Mouse (Mus musculus) midbrain, embryonic 16.5 days (tissue): Measurements from ENCODE around the gene Ttc8. TPM values are rescaled to one million over a fixed set of nuclear protein-coding genes. Genes with fewer than 3 reads are reported as not detected.

Source experiments
- ATAC-seq: fragments of 200-750 bp; cut with Nextera tagmentation; 2 replicates; pipeline ENCODE4 v1.8.0; 2017; ENCODE audit warnings: moderate TSS enrichment
- H3K27ac ChIP-seq: fragments of 300-500 bp; sonication (generic); 2 replicates; pipeline ENCODE4 v1.5.1; 2014; ENCODE audit warnings: mild to moderate bottlenecking, low read length, mixed read lengths
- H3K27me3 ChIP-seq: fragments of 300-500 bp; sonication (generic); 2 replicates; pipeline ENCODE4 v1.6.1; 2014; ENCODE audit warnings: low read depth, low read length, mixed read lengths; ENCODE audit not compliant: control insufficient read depth, insufficient read depth
- H3K36me3 ChIP-seq: fragments of 300-500 bp; sonication (generic); 2 replicates; pipeline ENCODE4 v1.6.1; 2014; ENCODE audit warnings: mild to moderate bottlenecking, low read length, moderate library complexity, mixed read lengths; ENCODE audit not compliant: control insufficient read depth, insufficient read depth
- H3K4me1 ChIP-seq: fragments of 300-500 bp; sonication (generic); 2 replicates; pipeline ENCODE4 v1.6.1; 2014; ENCODE audit warnings: mild to moderate bottlenecking, low read length, mixed read lengths; ENCODE audit not compliant: control insufficient read depth, insufficient read depth
- H3K4me2 ChIP-seq: fragments of 300-500 bp; sonication (generic); 2 replicates; pipeline ENCODE4 v1.6.1; 2014; ENCODE audit warnings: mild to moderate bottlenecking, low read length, mixed read lengths
- H3K4me3 ChIP-seq: fragments of 300-500 bp; sonication (generic); 2 replicates; pipeline ENCODE4 v1.5.1; 2014; ENCODE audit warnings: low read depth, mild to moderate bottlenecking, low read length, moderate library complexity, mixed read lengths
- H3K9ac ChIP-seq: fragments of 300-500 bp; sonication (generic); 2 replicates; pipeline ENCODE4 v1.6.1; 2014; ENCODE audit warnings: low read depth, low read length, mixed read lengths
- H3K9me3 ChIP-seq: fragments of 300-500 bp; sonication (generic); replicated peaks from 2 replicates; pipeline ENCODE4 v1.6.1; 2014; ENCODE audit warnings: mild to moderate bottlenecking, low read length, mixed read lengths; ENCODE audit not compliant: control insufficient read depth, poor library complexity, severe bottlenecking
- WGBS: fragments of 180-500 bp; shearing (Covaris S2); extraction: QIAGEN DNeasy Blood & Tissue Kit; methylation state at CpG from one replicate; pipeline ENCODE4 v1.1.7; 2014; 5-methylcytosine and 5-hydroxymethylcytosine counted together
- polyA plus RNA-seq: library from polyadenylated mRNA; unstranded; fragments of >200 nt; fragmentation: Nextera tagmentation; extraction: Ambion mirVana; gene quantifications from 2 replicates; pipeline ENCODE4 v1.2.1, GENCODE M21; 2015

Gene Ttc8
- polyA plus RNA-seq, 1 experiment from 2014 or later = 40.9 TPM

DNA sequence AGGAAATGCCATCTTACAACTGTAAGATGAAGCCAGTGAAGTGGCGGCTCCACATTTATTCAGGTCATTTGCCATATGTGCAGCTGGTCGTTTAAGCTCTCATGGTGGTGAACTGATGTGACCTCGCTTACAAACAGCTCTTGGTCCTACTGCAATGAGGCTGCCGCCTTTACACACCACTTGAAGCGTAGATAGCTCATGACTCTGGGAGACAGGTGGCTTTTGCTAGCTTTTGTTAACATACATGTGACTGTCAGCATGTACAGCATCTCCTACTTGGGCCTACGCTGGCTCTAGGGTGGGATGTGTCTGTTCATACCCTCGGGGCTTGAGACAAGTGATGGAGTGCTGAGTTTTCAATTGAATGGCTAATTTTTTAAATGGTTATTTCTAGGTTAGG, 40.6 kb downstream of the Ttc8 start:
- no peak overlapping the region for H3K4me3 ChIP-seq

DNA sequence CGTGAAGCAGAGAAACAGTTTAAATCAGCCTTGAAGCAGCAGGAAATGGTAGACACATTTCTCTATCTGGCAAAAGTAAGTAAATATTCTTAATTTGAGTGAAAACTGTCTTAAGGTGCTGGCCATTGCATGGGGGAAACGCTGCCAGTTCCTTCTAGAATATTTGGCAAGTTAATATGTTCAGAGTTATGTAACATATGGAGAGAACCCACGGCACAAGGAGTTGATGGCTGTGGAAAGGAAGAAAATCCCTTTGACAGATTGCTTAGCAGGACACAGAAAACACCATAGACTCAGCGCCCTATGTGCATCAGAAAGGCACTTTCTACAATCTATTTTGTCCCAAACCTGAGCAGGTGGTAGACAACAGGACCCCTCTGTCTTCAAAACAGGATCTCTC, 41.0 kb downstream of the Ttc8 start:
- no peaks in the 10 kb centered on the region for H3K4me1 ChIP-seq
- H3K36me3 ChIP-seq = peaks cover 7% of the 10 kb centered on the region
- no peak overlapping the region for H3K27ac ChIP-seq
- H3K9me3 ChIP-seq = no peaks in the 10 kb centered on the region
- no peak overlapping the region for H3K4me3 ChIP-seq
- WGBS = 84% methylated on average over 4 of the region's 4 CpGs
- H3K4me2 ChIP-seq = no peak overlapping the region
- H3K27me3 ChIP-seq = no peaks in the 10 kb centered on the region
- ATAC-seq = no peak
- H3K9ac ChIP-seq = no peak overlapping the region

More for the DNA sequence above, 40.6 kb downstream of the Ttc8 start:
- 71% methylated on average over 7 of the region's 7 CpGs for WGBS
- no peak overlapping the region for H3K4me2 ChIP-seq
- no peaks in the 10 kb centered on the region for H3K27me3 ChIP-seq
- no peaks in the 10 kb centered on the region for H3K4me1 ChIP-seq
- no peak for ATAC-seq
- H3K9me3 ChIP-seq = no peaks in the 10 kb centered on the region
- no peak overlapping the region for H3K27ac ChIP-seq
- H3K9ac ChIP-seq = no peak overlapping the region
- peaks cover 7% of the 10 kb centered on the region for H3K36me3 ChIP-seq

GRCm38 (mm10) chr12:98965441-98966135, 45.2 kb downstream of the Ttc8 start:
- WGBS = 63% methylated on average over 4 of the region's 4 CpGs
- H3K9ac ChIP-seq = no peak overlapping the region
- no peak overlapping the region for H3K27ac ChIP-seq
- no peaks in the 10 kb centered on the region for H3K27me3 ChIP-seq
- H3K36me3 ChIP-seq = 0 out of 2 replicates have a peak, but pooled peaks cover 2% of the 10 kb centered on the region
- H3K4me1 ChIP-seq = no peaks in the 10 kb centered on the region
- H3K4me3 ChIP-seq = no peak overlapping the region
- ATAC-seq = no peak
- H3K9me3 ChIP-seq = no peaks in the 10 kb centered on the region
- H3K4me2 ChIP-seq = no peak overlapping the region

DNA sequence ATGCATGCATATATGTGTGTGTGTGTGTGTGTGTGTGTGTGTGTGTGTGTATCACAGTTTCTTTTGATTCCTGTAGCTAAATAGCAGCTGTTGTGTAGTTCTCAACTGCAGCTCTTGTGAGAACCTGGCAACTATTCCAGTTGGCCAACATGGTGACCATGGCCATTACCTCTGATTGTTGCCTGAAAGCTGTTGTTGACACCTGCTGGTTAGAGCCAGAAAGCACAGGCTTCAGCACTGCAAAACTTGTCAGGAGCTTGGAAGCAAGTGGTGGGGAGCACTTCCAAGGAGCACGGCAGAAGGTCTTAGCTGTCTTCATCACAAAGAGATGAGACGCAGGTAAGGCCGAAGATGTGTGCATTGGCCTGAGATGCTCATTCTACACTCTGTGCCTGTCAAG, 51.9 kb downstream of the Ttc8 start:
- Histone ChIP-seq H3K9ac (no peak overlapping the region), H3K27ac (no peak overlapping the region), H3K36me3 (peaks cover 14% of the 10 kb centered on the region), H3K27me3 (no peaks in the 10 kb centered on the region), H3K4me2 (no peak overlapping the region), H3K9me3 (no peaks in the 10 kb centered on the region), H3K4me3 (no peak overlapping the region), H3K4me1 (no peaks in the 10 kb centered on the region)
- no peak for ATAC-seq
- WGBS = 97% methylated on average over 3 of the region's 3 CpGs

DNA sequence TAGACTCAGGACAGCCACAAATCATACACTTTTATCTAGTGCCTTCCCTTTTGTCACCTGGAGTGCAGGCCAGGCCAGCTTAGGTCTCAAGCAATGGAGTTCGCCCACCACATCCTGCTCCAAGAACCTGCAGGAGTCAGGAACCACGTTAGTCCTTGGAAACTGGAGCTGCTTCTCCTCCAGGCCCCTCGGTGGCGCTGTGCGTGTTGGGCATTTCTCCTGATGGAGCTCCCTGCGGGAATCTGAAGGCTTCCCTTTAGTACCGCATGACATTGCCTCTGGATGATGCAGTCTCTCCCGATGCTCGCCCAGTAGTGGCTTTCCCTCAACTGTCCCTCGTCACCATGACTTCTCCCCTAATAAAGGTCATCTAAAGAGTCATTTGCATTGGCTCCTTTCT, 53.1 kb downstream of the Ttc8 start:
- Histone ChIP-seq H3K4me1 (no peaks in the 10 kb centered on the region), H3K27ac (no peak overlapping the region), H3K9me3 (no peaks in the 10 kb centered on the region; the same call in 1 of the 2 replicates), H3K4me2 (no peak overlapping the region), H3K9ac (no peak overlapping the region), H3K4me3 (no peak overlapping the region), H3K27me3 (no peaks in the 10 kb centered on the region), H3K36me3 (peaks cover 26% of the 10 kb centered on the region)
- ATAC-seq = no peak
- WGBS = 88% methylated on average over 10 of the region's 10 CpGs

DNA sequence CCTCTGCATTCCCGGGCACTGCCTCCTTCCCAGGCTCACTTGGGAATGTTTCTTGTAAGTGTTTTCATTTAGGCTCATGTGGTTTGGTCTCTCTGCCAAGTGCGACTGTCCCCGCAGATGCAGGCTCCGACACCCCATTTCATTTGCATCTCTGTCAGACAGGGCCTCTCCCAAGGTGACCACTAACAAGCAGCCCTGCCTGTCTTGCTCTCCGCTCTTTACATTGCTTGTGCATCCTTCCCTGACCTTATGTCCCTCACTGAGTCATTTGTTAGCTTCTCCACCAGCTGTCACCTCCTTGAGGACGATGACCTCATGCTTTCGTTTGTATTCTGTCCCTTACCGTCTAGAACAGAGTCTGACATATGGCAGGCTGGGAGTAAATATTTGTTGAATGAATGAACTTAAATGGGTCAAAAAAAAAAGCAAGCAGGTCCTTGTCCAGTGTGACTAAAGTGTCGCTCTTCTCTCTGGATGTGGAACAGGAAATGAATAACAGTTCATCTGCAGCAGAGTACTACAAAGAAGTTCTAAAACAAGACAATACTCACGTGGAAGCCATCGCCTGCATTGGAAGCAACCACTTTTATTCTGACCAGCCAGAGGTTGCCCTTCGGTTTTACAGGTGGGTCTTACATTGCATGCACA, 53.9 kb downstream of the Ttc8 start:
- ATAC-seq = no peak
- H3K4me3 ChIP-seq = no peak overlapping the region
- H3K27me3 ChIP-seq = no peaks in the 10 kb centered on the region
- no peak overlapping the region for H3K4me2 ChIP-seq
- H3K27ac ChIP-seq = no peak overlapping the region
- no peak overlapping the region for H3K9ac ChIP-seq
- H3K36me3 ChIP-seq = peaks cover 31% of the 10 kb centered on the region
- WGBS = 50% methylated on average over 12 of the region's 12 CpGs
- no peaks in the 10 kb centered on the region for H3K4me1 ChIP-seq
- H3K9me3 ChIP-seq = no peaks in the 10 kb centered on the region; the same call in 1 of the 2 replicates

GRCm38 (mm10) chr12:98981081-98981480, 60.7 kb downstream of the Ttc8 start:
- H3K9me3 ChIP-seq = no peaks in the 10 kb centered on the region; the same call in 1 of the 2 replicates
- H3K27me3 ChIP-seq = no peaks in the 10 kb centered on the region
- H3K4me2 ChIP-seq = no peak overlapping the region
- no peak overlapping the region for H3K27ac ChIP-seq
- no peak overlapping the region for H3K4me3 ChIP-seq
- ATAC-seq = no peak
- peaks cover 43% of the 10 kb centered on the region for H3K36me3 ChIP-seq
- WGBS = 91% methylated on average over 3 of the region's 3 CpGs
- no peak overlapping the region for H3K9ac ChIP-seq
- no peaks in the 10 kb centered on the region for H3K4me1 ChIP-seq

DNA sequence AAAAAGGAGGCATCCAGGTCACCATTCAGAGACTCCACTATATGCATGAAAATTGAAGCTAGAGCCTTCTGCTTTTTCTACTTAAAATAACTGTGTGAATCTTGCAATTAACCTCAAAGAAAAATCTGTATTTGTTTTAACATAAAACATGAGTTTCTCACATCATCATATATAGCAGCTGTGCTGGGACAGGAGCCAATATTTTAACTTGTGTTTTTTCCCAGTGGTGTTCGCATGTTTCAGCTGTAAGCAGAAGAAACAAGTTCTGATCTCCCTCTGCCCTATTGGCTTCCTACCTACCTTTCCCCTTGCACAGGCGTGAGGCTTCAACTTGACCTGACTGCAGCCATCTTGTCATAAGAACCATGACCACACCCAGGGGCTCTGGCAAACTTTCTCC, 64.4 kb downstream of the Ttc8 start:
- H3K9ac ChIP-seq = no peak overlapping the region
- H3K4me2 ChIP-seq = no peak overlapping the region
- H3K27me3 ChIP-seq = no peaks in the 10 kb centered on the region
- H3K36me3 ChIP-seq = peaks cover 15% of the 10 kb centered on the region
- no peaks in the 10 kb centered on the region for H3K9me3 ChIP-seq
- H3K4me1 ChIP-seq = no peaks in the 10 kb centered on the region
- no peak for ATAC-seq
- WGBS = 96% methylated on average over 2 of the region's 2 CpGs
- H3K27ac ChIP-seq = no peak overlapping the region
- H3K4me3 ChIP-seq = no peak overlapping the region

DNA sequence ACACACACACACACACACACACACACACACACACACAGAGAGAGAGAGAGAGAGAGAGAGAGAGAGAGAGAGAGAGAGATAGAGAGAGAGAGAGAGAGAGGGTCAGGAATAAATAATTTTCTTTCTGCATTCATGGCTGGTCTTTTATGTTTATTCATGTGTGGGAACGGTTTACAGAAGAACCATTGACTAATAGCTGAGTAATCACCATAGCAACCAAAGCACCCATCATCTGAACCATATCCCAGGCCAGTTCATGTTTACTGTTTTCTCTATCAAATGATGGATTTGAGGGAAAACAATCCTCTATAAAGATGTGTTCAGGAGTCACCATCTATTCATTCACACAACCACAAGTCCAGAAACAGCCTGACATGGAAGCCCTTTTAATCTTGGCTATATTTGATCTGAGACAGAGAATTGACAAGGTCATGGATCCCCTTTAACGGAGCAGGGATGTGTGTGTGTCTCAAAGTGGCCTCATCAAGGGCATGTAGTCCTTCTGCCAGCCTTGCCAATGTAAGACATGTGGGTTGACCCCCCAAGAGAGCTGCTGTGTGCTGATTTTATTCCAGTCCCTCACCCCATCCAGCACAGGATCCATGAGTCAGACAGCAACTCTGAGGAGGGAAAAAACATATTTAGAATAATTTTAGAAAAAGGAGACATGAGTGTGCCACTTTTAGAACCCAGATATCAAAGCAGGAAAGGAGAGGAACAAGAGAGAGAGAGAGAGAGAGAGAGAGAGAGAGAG, 70.9 kb downstream of the Ttc8 start:
- no peak overlapping the region for H3K4me2 ChIP-seq
- no peaks in the 10 kb centered on the region for H3K9me3 ChIP-seq
- ATAC-seq = peak; percentile 66; the same call in 1 of the 2 replicates
- peak overlapping the region; percentile 85 for H3K27ac ChIP-seq
- H3K27me3 ChIP-seq = no peaks in the 10 kb centered on the region
- no peak overlapping the region for H3K9ac ChIP-seq
- peaks cover 13% of the 10 kb centered on the region for H3K4me1 ChIP-seq
- 23% methylated on average over 2 of the region's 2 CpGs for WGBS
- no peak overlapping the region for H3K4me3 ChIP-seq
- no peaks in the 10 kb centered on the region for H3K36me3 ChIP-seq
